Mouse (Mus musculus) CH12F3 (cell line): ENCODE results near the gene Cog5.

Experiments
- in situ Hi-C: fragments of 300-500 bp; cut with MboI; formaldehyde crosslinking; loops from 2 replicates; pipeline ENCODE4 v1.14.3; 2020; ENCODE audit warnings: low sequenced_read_pairs

Gene Cog5

GRCm38 (mm10) chr12:31707531-31707930 is 52.9 kb downstream of the Cog5 start:
- in situ Hi-C loops = no loop called here

DNA sequence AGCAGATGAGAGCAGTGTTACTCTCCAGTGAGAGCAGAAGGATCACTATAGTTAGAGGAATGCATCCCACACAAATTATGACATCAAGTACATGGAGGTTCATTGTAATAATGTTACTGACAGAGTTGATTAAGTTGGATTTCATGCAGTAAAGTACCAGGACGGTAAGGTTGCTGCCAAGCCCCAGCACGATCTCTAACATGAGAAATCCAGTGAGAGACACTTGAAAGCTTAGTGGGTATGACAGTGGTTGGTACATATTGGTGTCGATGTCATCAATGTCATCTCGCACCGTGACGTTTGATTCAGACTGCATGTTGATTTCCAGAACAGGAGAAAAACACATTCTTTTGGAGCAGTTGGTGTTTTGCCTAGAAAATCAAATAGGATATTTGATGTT is 55.0 kb downstream of the Cog5 start:
- in situ Hi-C loops = no loop called here

DNA sequence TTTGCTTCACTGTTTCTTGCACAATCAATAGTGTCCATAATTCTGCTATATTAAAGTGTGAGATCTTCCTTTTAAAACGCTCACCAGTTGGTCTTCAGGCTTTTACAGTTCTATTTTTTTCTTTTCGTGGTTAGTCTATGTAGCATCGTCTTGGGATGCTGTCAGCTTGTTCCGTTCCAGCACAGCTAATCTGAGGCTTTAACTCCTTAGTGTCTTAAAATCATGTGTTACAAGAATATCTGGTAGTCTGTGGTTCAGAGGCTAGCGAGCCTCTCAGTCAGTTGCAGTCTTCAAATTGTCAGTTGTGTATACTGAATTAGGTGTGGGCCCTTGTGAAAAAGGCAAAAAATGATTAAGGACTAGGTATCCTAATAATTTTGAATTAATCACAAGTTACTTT is 57.6 kb downstream of the Cog5 start:
- in situ Hi-C loops = no loop called here

DNA sequence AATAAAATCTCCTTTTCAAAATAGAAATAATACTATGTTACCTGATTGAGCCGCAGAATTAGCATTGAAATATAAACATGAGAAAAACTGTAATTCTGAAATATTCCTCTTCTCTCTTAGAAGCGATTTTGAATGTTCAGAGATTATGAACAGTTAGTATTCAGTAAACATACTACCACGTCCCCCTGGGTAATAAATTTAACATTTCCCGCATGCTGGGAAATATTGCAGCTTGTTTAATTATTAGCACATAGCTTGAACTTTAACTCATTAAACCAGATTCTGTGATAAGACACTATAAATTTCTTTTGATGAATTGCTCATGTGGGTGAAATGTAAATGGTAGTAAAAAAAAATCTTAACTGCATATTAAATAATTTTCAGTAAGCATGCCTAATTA is 58.1 kb downstream of the Cog5 start:
- in situ Hi-C loops = no loop called here

DNA sequence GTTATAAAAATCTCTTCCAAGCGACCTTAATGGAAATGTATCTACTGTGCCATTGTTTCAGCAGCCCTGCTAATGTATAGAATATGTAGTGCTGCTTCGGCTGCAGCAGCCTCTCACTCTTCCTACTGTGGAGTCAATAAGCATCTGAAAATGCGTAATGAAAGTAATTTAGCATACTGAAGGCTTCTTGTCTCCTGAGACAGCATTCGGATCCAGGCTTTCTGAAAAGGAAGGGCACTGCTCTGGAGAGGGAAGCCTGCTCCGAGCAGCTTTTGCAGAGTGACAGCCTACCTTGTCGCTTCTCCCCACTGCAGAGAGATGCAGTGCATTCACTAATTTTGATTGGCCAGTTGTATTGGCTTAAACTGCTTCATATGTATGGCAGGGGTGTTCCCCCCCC is 58.9 kb downstream of the Cog5 start, which contains the start of gene Gpr22:
Gpr22 (minus strand) TSS at position 348 of the 400 bp plus-strand sequence.
- in situ Hi-C loops = no loop called here

- in situ Hi-C loops = no loop called here
These were observed 59.4 kb downstream of the Cog5 start for GRCm38 (mm10) chr12:31714070-31714469.

GRCm38 (mm10) chr12:31719586-31720275 is 65.1 kb downstream of the Cog5 start:
- in situ Hi-C loops = no loop called here

DNA sequence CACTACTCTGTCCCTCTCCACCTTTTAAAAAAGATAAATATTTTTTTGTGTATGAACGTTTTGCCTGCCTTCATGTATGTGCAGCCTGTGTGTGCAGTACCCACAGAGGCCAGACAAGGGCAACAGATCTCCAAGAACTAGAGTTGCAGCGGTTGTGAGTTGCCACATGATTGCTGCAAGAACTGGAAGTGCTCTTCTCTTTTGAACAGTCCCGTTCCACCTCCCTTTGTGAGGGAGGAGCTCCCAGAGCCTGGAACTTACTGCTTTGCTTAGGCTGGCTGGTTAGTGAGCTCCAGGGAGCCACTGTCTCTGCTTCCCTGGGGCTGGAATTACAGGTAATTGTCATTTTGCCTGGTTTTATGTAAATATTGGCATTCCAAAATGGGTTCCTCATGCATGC is 69.9 kb downstream of the Cog5 start:
- in situ Hi-C loops = no loop called here

DNA sequence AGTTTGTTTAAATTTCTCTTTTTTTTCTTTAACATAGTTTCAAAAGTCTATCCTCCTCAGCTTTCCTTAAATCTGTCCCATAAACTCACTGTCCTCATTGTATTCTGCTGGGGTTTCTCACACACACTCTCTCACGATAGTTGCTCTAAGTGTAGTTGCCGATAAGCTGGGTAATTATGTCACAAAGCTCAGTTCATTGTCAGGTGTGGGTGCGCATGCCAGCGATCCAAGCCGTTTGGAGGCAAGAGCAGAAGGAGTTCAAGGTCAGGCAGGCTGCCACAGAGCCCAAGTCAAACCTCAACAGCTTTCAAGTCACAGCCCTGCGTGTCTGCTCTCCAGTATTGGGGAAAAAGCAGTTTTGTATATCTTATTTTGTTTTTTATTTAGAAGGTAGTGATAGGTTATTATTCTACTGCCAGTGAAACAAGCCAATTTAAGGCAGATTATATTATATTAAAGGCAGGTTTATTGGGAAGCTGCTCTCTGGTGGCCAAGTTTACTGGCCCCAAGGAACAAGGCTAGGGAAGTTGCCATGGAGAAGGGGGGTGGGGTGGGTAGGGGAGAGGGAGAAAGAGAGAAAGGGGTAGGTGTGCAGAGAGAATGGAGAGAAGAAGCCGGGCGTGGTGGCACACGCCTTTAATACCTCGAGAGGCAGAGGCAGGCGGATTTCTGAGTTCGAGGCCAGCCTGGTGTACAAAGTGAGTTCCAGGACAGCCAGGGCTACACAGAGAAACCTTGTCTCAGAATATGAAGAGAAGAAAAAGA is 71.0 kb downstream of the Cog5 start:
- in situ Hi-C loops = no loop called here

DNA sequence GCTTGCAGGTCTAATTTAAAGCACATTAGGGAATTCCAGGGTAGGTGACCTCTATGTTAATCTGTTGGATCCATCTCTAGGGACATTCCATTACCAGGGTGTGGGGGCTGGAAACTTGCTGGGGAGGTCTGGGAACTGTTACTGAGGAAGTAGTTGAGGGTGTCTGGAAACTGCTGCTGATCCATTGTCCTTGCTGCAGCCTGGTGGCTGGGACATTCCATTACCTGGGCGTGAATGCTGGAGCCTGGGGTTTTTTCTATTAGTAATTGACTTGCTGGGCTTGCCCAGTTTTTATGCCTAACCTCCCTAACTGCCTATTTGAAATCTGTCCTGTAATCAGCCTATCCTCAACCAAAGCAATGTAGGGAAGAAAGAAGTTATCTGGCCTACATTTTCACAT is 72.0 kb downstream of the Cog5 start:
- in situ Hi-C loops = no loop called here

DNA sequence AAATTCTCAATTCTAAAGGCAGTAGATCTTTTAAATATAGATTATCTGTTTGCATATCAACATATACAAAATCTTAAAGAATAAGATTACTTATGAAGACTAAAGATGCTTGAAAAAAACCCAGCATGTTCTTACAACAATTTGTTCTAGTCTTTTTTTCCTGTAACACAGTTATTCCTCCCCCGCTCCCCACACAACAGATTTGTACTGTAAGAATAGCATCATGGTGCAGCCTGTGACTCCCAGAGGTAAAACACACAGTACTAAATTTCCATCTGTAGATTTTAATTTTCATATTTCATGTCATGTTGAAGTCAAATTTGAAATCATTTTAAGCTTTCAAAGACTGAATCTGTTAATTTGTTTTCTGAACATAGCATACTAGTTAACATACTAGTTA is 75.5 kb downstream of the Cog5 start:
- in situ Hi-C loops = no loop called here

DNA sequence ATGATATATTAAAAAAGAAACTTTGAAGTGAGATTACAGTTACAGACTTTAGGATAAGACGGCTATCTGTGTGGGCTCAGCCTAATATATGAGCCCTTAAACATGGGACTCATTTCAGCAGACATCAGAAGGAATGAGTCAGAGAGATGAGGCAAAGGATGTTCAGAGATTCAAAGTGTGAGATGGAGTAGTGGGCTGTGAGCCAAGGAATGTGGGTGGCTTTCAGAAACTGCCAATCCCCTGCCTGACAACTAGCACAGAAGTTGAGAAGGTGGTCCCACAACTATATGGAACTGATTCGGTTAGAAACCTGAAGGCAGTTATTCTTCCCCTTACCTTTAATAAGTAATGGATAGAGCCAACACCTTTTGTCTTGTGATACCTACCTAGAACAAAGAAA is 79.9 kb downstream of the Cog5 start:
- in situ Hi-C loops = no loop called here

DNA sequence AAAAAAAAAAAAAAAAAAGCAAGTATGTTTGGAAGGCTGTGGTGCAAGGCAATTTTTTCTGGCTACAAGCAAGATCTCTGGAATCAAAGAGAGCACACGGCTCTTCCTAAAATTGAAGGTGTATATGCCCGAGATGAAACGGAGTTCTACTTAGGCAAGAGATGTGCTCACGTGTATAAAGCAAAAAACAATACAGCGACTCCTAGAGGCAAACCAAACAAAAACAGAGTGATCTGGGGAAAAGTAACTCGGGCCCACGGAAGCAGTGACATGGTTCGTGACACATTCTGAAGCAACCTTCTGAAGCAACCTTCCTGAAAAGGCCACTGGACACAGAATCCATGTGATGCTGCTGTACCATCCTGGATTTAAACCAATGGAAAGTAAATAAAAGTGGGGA is 92.6 kb downstream of the Cog5 start:
- in situ Hi-C loops = no loop called here

- in situ Hi-C loops = no loop called here
These were observed 95.2 kb downstream of the Cog5 start for GRCm38 (mm10) chr12:31749846-31750245.

GRCm38 (mm10) chr12:31754465-31754864 is 99.8 kb downstream of the Cog5 start:
- in situ Hi-C loops = no loop called here

DNA sequence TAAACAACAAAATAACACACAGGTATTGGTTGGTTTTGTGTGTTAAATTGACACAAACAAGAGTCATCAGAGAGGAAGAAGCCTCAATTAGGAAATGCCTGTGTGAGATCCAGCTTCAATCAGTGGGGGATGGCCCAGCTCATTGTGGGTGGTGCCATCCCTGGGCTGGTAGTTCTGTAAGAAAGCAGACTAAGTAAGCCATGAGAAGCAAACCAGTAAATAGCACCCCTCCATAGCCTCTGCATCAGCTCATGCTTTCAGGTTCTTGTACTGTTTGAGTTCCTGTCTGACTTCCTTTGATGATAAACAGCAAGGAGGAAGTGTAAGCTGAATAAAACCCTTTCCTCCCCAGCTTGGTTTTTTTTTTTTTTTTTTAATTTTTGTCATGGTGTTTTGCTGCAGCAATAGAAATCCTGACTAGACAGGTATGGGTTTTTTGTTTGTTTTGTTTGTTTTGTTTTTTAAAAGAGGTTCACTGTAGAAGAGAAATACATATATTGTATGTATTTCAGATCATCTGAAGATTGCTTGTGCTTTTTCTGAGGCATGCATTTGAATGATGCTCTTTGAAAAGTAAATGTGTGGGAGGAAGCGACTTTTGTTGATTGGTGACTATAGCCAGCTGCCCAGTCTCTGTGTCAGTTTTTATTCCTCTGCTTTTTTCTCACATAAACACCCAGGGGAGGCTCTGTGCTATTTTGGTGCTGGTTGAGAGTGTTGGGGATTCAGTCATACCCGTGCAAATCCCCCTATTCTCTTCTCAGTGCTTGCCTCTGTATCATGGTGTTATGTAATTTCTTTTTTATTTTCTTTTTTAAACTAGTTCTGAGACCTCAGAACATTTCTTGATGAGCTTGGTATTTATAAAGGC is 101.5 kb downstream of the Cog5 start:
- in situ Hi-C loops = no loop called here

DNA sequence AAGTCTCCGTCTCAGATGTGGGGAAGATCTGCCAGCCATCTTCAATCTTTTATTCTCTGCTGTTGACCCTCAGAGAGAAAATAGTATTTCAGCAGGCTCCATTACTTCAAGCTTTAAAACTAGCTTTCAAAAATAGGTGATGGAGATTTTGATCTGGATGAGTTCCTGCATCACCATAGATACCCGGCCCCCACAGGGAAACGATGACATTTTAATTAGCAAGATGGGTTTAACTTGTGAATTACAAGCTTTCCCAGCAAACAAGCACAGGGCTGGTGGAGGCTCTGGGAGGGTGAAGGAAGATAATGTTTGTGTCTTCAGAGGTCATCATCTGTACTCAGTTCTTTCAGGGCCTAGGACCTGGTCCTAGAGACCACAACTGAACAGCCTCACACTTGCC is 118.9 kb downstream of the Cog5 start:
- in situ Hi-C loops = no loop called here

GRCm38 (mm10) chr12:31784291-31784690 is 129.6 kb downstream of the Cog5 start:
- in situ Hi-C loops = no loop called here

DNA sequence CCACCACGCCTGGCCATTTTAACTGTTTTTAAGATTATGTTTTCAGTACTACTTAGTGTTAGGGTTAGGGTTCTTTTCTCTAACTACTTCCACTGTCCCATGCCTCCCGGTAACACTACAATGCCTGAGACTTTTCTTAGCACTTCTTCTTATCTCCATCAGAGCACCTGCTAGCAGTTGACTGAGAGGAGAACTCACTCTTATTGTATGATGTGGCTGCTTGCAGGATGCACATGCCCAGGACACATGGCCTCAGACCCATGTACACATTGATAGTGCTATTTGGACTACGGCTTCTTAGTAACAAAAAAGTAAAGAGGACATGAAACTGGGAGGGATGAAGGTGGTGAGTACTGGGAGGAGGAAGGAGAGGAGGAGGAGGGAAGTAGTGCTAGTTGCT is 133.9 kb downstream of the Cog5 start:
- in situ Hi-C loops = no loop called here

DNA sequence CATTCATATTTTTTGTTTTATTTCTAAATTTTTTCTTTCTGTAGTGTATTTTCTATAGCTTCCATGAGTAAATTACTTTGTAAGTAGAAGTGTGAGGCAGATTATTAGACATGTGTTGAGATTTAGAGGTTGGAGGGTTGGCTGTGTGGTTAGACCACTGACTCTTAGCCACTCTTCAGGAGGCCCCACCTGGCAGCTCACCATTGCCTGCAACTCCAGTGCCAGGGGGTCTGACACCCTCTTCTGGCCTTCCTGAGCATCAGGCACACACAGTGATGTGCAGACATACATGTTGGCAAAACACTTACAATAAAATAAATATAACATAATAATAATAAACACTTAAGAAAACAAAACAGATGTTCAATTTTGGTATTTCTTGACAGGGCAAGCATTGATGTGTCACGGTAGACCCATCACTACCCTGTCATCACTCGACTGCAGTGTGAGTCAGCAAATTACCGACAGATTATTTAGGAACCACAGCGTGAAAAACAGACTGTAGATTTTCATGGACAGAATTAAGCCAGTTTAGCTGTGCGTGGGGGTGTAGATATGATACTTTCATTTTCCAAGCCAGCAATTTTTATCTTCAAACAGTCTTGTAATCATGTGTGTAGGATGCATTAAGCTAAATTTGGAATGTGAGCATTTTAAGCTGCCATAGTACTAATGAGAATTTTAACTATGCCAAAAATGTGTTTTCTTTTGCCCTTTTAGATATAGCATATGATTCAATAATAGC is 151.9 kb downstream of the Cog5 start:
- in situ Hi-C loops = no loop called here

GRCm38 (mm10) chr12:31818051-31818461 is 163.4 kb downstream of the Cog5 start:
- in situ Hi-C loops = no loop called here
